Mouse (Mus musculus) layer of hippocampus, adult 9-10 months (tissue): ENCODE measurements around the gene Acadvl.
A peak's percentile ranks its signal among the peaks of the same experiment; 100 is the strongest.

Source experiments
- DNase-seq: peaks from one replicate; pipeline ENCODE4 v3.0.0; 2022; ENCODE audit warnings: low spot score

The Acadvl gene

GRCm38 (mm10) chr11:70001865-70002264, 13.3 kb downstream of the Acadvl start:
- DNase-seq, result no peak

- DNase-seq, result no peak
These were observed 14.1 kb downstream of the Acadvl start for GRCm38 (mm10) chr11:70001159-70001558.

GRCm38 (mm10) chr11:70000396-70000898, 14.8 kb downstream of the Acadvl start, which contains the start of gene Dvl2:
Gene Dvl2 (plus strand): TSS chr11:70000595.
- DNase-seq, result no peak

- DNase-seq, result no peak
These were observed 15.5 kb downstream of the Acadvl start for GRCm38 (mm10) chr11:69999666-70000065.

- DNase-seq, result no peak
These were observed 16.4 kb downstream of the Acadvl start for GRCm38 (mm10) chr11:69998567-69999491.

GRCm38 (mm10) chr11:69997070-69997509, 18.1 kb downstream of the Acadvl start:
- DNase-seq, result no peak

- DNase-seq, result no peak
These were observed 18.8 kb downstream of the Acadvl start for GRCm38 (mm10) chr11:69996161-69997061.

GRCm38 (mm10) chr11:69995391-69995960, 19.7 kb downstream of the Acadvl start, which contains the start of gene Phf23:
Gene Phf23 (plus strand): TSS chr11:69995777.
- peak; percentile 91 for DNase-seq

GRCm38 (mm10) chr11:69994401-69995090, 20.7 kb downstream of the Acadvl start:
- no peak for DNase-seq

GRCm38 (mm10) chr11:69992932-69993331, 22.3 kb downstream of the Acadvl start:
- DNase-seq, result no peak

GRCm38 (mm10) chr11:69992396-69992795, 22.8 kb downstream of the Acadvl start:
- no peak for DNase-seq

GRCm38 (mm10) chr11:69991711-69992110, 23.5 kb downstream of the Acadvl start:
- no peak for DNase-seq

- peak; percentile 98 for DNase-seq
These were observed 24.1 kb downstream of the Acadvl start, which contains the start of gene Gabarap for GRCm38 (mm10) chr11:69990850-69991691. Gene Gabarap (plus strand): TSS chr11:69991143.

GRCm38 (mm10) chr11:69989949-69990348, 25.3 kb downstream of the Acadvl start:
- DNase-seq, result no peak

GRCm38 (mm10) chr11:69984431-69984830, 30.8 kb downstream of the Acadvl start:
- no peak for DNase-seq

GRCm38 (mm10) chr11:69983377-69983776, 31.8 kb downstream of the Acadvl start:
- DNase-seq, result no peak

- no peak for DNase-seq
These were observed 32.3 kb downstream of the Acadvl start for GRCm38 (mm10) chr11:69982877-69983276.

GRCm38 (mm10) chr11:69982225-69982624, 33.0 kb downstream of the Acadvl start, which contains the start of gene Elp5:
Gene Elp5 (minus strand): TSS chr11:69982517.
- DNase-seq, result no peak

- no peak for DNase-seq
These were observed 34.0 kb downstream of the Acadvl start, which contains the start of gene Ctdnep1 for GRCm38 (mm10) chr11:69981141-69981762. Gene Ctdnep1 (plus strand): TSS chr11:69981156.
